Mouse (Mus musculus): ENCODE data around the gene St7l. TPM values are rescaled to one million over a fixed set of nuclear protein-coding genes. Genes with fewer than 3 reads are reported as not detected.
A peak's percentile ranks its signal among the peaks of the same experiment; 100 is the strongest.

St7l gene
- total RNA-seq, 4 experiments from 2014 or later: 38.8 to 49.4 (median 40.5) TPM

GRCm38 (mm10) chr3:104962866-104963265 is 99.1 kb downstream of the St7l start:
- no peak for DNase-seq (ENCODE audit: low spot score in 2 of 2)

GRCm38 (mm10) chr3:104963331-104964276 is 99.8 kb downstream of the St7l start:
- no peak for DNase-seq (ENCODE audit: low spot score in 2 of 2)

GRCm38 (mm10) chr3:104965070-104965855 is 101.5 kb downstream of the St7l start:
- DNase-seq (ENCODE audit: low spot score in 2 of 2): no peak

GRCm38 (mm10) chr3:104965991-104966554 is 102.3 kb downstream of the St7l start:
- no peak for DNase-seq (ENCODE audit: low spot score in 2 of 2)

- peak; percentile 63 to 81 for DNase-seq (ENCODE audit: low spot score in 2 of 2)
Measured at GRCm38 (mm10) chr3:104967548-104968300, 103.9 kb downstream of the St7l start.

Other genes with a start within 250 kb of the St7l start
- gene Slc16a1, start 225.3 kb upstream of the St7l start, total RNA-seq (2022): 10 to 100 TPM; 26.6 to 32.9 (median 29.3) TPM
- 1 to 10 TPM in 1 of 4 experiments, under 1 TPM in 2, not detected in 1; 0.35 to 1.4 (median 0.36) TPM for gene Ppm1j, start 82.9 kb upstream of the St7l start, total RNA-seq (2022)
- under 1 TPM in 2 of 4 experiments, not detected in 2; 0.13 to 0.23 TPM for gene Fam19a3, start 82.2 kb upstream of the St7l start, total RNA-seq (2022)
- gene Rhoc, start 75.6 kb upstream of the St7l start, total RNA-seq (2022): 10 to 100 TPM; 19.0 to 40.0 (median 30.6) TPM
- gene Mov10, start 45.4 kb upstream of the St7l start, total RNA-seq (2022): 10 to 100 TPM; 11.0 to 12.6 (median 11.9) TPM
- 10 to 100 TPM; 33.9 to 44.7 (median 37.0) TPM for gene Capza1, start 500 bp downstream of the St7l start, total RNA-seq (2022)
- gene Wnt2b, start 97.9 kb downstream of the St7l start, total RNA-seq (2022): under 1 TPM; 0.41 to 0.58 (median 0.55) TPM
- gene Cttnbp2nl, start 189.1 kb downstream of the St7l start, total RNA-seq (2022): 10 to 100 TPM; 24.7 to 42.3 (median 34.1) TPM
- not detected for gene 4930564D02Rik, start 202.8 kb downstream of the St7l start, total RNA-seq (2022)

Measured in layer of hippocampus, adult 8-10 months (tissue).